Mouse (Mus musculus) embryonic stem cell, embryonic (primary cell): ENCODE data around the gene Zfp146.

ENCODE experiments used
- CTCF ChIA-PET, 4 experiments: fragments of 300-600 bp in 2 of 4; fragments of 350-600 bp in 2 of 4; sonication (Branson Sonifier 250); formaldehyde crosslinking; loops; one replicate each; lab custom pipeline; 2022; ENCODE audit warnings: inconsistent platforms in 2 of 4; lab: Charles Lee
- POLR2A ChIA-PET, 4 experiments: fragments of 300-600 bp in 2 of 4; fragments of 350-600 bp in 2 of 4; sonication (Branson Sonifier 250); formaldehyde crosslinking; loops; one replicate each; lab custom pipeline; 2022; ENCODE audit warnings: antibody characterized with exemption in 4 of 4, inconsistent platforms in 1 of 4; lab: Charles Lee

Zfp146 gene

GRCm38 (mm10) chr7:30122188-30122530 lies 47.4 kb downstream of the Zfp146 start:
- POLR2A ChIA-PET = interaction anchor here in 2 of 4 experiments (0.7 to 1.6 kb wide), 5 partner anchors 16 to 77 kb away, joined by 3 to 4 read pairs (median 3); partner anchors contain the start of genes Capns1 (in 1 of the 2), Cox7a1 (in 1 of the 2) and Zfp260 (in 1 of the 2)
- CTCF ChIA-PET = interaction anchor here in 1 of 4 experiments (1.2 to 1.6 kb wide), 2 partner anchors 33 to 47 kb away, joined by 3 to 5 read pairs; partner anchors contain the start of gene Zfp146

GRCm38 (mm10) chr7:30121308-30122187 lies 48.0 kb downstream of the Zfp146 start, which contains the start of gene Zfp382:
Gene Zfp382 (plus strand): TSS chr7:30121942.
- POLR2A ChIA-PET = interaction anchor here in 2 of 4 experiments (1.0 to 1.6 kb wide), 4 partner anchors 17 to 78 kb away, joined by 3 to 4 read pairs (median 3); partner anchors contain the start of genes Capns1 (in 1 of the 2) and Zfp260 (in 1 of the 2)
- CTCF ChIA-PET = interaction anchor here in 1 of 4 experiments (1.2 to 1.6 kb wide), 2 partner anchors 34 to 48 kb away, joined by 3 to 5 read pairs; partner anchors contain the start of gene Zfp146

GRCm38 (mm10) chr7:30117935-30118334 lies 51.6 kb downstream of the Zfp146 start:
- POLR2A ChIA-PET = interaction anchor here in 3 of 4 experiments (1.0 to 1.7 kb wide), 10 partner anchors 10 to 135 kb away, joined by 3 to 5 read pairs (median 3); partner anchors contain the start of genes Gm26920 (in 2 of the 3), Zfp566 (in 2 of the 3), Polr2i (in 1 of the 3) and Tbcb (in 1 of the 3)
- CTCF ChIA-PET = interaction anchor here in 2 of 4 experiments (0.5 to 0.7 kb wide), 2 partner anchors 38 to 85 kb away, joined by 3 to 6 read pairs; no protein-coding TSS in a partner anchor

- POLR2A ChIA-PET = interaction anchor here in 1 of 4 experiments (0.7 kb wide), 1 partner anchor 20 kb away, joined by 4 read pairs; no protein-coding TSS in a partner anchor
- CTCF ChIA-PET = interaction anchor here in 1 of 4 experiments (0.6 kb wide), 1 partner anchor 76 kb away, joined by 3 read pairs; no protein-coding TSS in a partner anchor
These were observed 53.5 kb downstream of the Zfp146 start for GRCm38 (mm10) chr7:30116076-30116475.
